Mouse (Mus musculus): ENCODE measurements at regions not wholly inside any gene's neighbourhood (a gene's known extent, or its start where the extent isn't known, plus 50 kb on each side); places are given as distances from the start of the nearest gene placed in this dataset.

GRCm38 (mm10) chr13:83111503-83111902 is 392.3 kb upstream of the Mef2c start:
- peak; percentile 72 for DNase-seq (ENCODE audit: low spot score)

- no peak for DNase-seq (ENCODE audit: low spot score)
Observed at GRCm38 (mm10) chr13:83112323-83112722, 391.5 kb upstream of the Mef2c start.

GRCm38 (mm10) chr13:83112741-83113140 is 391.1 kb upstream of the Mef2c start:
- no peak for DNase-seq (ENCODE audit: low spot score)

- DNase-seq (ENCODE audit: low spot score): no peak
Observed at GRCm38 (mm10) chr13:83113808-83114207, 390.0 kb upstream of the Mef2c start.

GRCm38 (mm10) chr13:83114401-83114800 is 389.4 kb upstream of the Mef2c start:
- DNase-seq (ENCODE audit: low spot score): no peak

- no peak for DNase-seq (ENCODE audit: low spot score)
Observed at GRCm38 (mm10) chr13:83115691-83116090, 388.1 kb upstream of the Mef2c start.

- peak; percentile 19 for DNase-seq (ENCODE audit: low spot score)
Observed at GRCm38 (mm10) chr13:83120343-83120742, 383.5 kb upstream of the Mef2c start.

GRCm38 (mm10) chr13:83123596-83123995 is 380.2 kb upstream of the Mef2c start:
- no peak for DNase-seq (ENCODE audit: low spot score)

GRCm38 (mm10) chr13:83124651-83125050 is 379.2 kb upstream of the Mef2c start:
- no peak for DNase-seq (ENCODE audit: low spot score)

GRCm38 (mm10) chr13:83126438-83126837 is 377.4 kb upstream of the Mef2c start:
- DNase-seq (ENCODE audit: low spot score): no peak

GRCm38 (mm10) chr13:83131129-83131981 is 372.5 kb upstream of the Mef2c start:
- DNase-seq (ENCODE audit: low spot score): peak; percentile 39

GRCm38 (mm10) chr13:83131982-83132354 is 371.9 kb upstream of the Mef2c start:
- no peak for DNase-seq (ENCODE audit: low spot score)

- DNase-seq (ENCODE audit: low spot score): no peak
Observed at GRCm38 (mm10) chr13:83132671-83133638, 370.9 kb upstream of the Mef2c start.

GRCm38 (mm10) chr13:83143316-83143715 is 360.5 kb upstream of the Mef2c start:
- DNase-seq (ENCODE audit: low spot score): peak; percentile 50

- no peak for DNase-seq (ENCODE audit: low spot score)
Observed at GRCm38 (mm10) chr13:83154626-83155124, 349.2 kb upstream of the Mef2c start.

- DNase-seq (ENCODE audit: low spot score): no peak
Observed at GRCm38 (mm10) chr13:83159969-83160368, 343.9 kb upstream of the Mef2c start.

- no peak for DNase-seq (ENCODE audit: low spot score)
Observed at GRCm38 (mm10) chr13:83162761-83163160, 341.1 kb upstream of the Mef2c start.

- no peak for DNase-seq (ENCODE audit: low spot score)
Observed at GRCm38 (mm10) chr13:83175086-83175485, 328.7 kb upstream of the Mef2c start.

GRCm38 (mm10) chr13:83201931-83202671 is 301.7 kb upstream of the Mef2c start:
- no peak for DNase-seq (ENCODE audit: low spot score)

- no peak for DNase-seq (ENCODE audit: low spot score)
Observed at GRCm38 (mm10) chr13:83206622-83207021, 297.2 kb upstream of the Mef2c start.

- DNase-seq (ENCODE audit: low spot score): no peak
Observed at GRCm38 (mm10) chr13:83207513-83207912, 296.3 kb upstream of the Mef2c start.

GRCm38 (mm10) chr13:83208111-83208510 is 295.7 kb upstream of the Mef2c start:
- DNase-seq (ENCODE audit: low spot score): no peak

Data from embryo, embryonic 10 days (tissue).